Mouse (Mus musculus): ENCODE measurements around the gene Lrba. TPM values are rescaled to one million over a fixed set of nuclear protein-coding genes. Genes with fewer than 3 reads are reported as not detected.

The Lrba gene
- polyA plus RNA-seq, 1 experiment: 5.6 TPM

DNA sequence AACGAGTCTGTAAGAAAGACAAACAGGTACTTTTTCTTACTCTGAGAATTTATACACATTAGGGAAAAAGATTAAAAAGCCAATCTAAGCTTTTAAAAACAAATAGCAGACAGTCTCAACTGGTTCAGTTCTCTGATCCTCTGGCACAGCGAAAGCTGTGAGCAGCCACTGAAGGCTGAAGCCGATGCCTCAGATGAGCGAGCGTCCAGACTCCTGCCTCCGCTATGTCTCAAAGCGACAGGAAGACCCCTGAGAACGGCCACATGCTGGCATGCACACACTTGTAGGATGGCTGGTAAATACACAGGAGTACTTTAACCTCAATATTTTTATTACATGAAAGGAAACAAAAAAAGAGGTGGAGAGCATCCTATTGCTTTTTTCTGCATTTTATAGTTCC lies 535.4 kb downstream of the Lrba start:
- H3K27me3 ChIP-seq (ENCODE audit: control insufficient read depth, insufficient read depth, insufficient read length): no peaks in the 10 kb centered on the region
- no peaks in the 10 kb centered on the region for H3K36me3 ChIP-seq (ENCODE audit: control insufficient read depth, insufficient read depth)
- H3K4me2 ChIP-seq (ENCODE audit: low read depth): no peak overlapping the region
- no peaks in the 10 kb centered on the region for H3K79me2 ChIP-seq (ENCODE audit: control insufficient read depth, insufficient read depth)
- H3ac ChIP-seq (ENCODE audit: control insufficient read depth, insufficient read length): no peak overlapping the region
- no peak for TF ChIP-seq SRF (IDR thresholded peaks at IDR 0.05; ENCODE audit: control insufficient read depth, insufficient read length, low read depth)
- TF ChIP-seq MAX (IDR thresholded peaks at IDR 0.05; ENCODE audit: low read depth): no peak
- TF ChIP-seq CEBPB (IDR thresholded peaks at IDR 0.05; ENCODE audit: insufficient read depth, poor library complexity, severe bottlenecking): no peak
- no peak for TF ChIP-seq MYOG (IDR thresholded peaks at IDR 0.05; ENCODE audit: control insufficient read depth in 1 of 3, insufficient read depth in 1 of 3, insufficient read length in 2 of 3, low read depth in 2 of 3)
- no peak for TF ChIP-seq MYOD1 (IDR thresholded peaks at IDR 0.05; ENCODE audit: control insufficient read depth in 1 of 3, insufficient read length in 2 of 3, low read depth in 2 of 3)
- TF ChIP-seq POLR2A (IDR thresholded peaks at IDR 0.05; ENCODE audit: insufficient read length, low read depth): no peak
- TF ChIP-seq REST (IDR thresholded peaks at IDR 0.05; ENCODE audit: insufficient read depth, insufficient read length): no peak
- TF ChIP-seq POLR2AphosphoS2 (IDR thresholded peaks at IDR 0.05; ENCODE audit: insufficient read length, low read depth): no peak
- no peak for TF ChIP-seq TCF3 (IDR thresholded peaks at IDR 0.05; ENCODE audit: insufficient read length, low read depth)
- TF ChIP-seq USF1 (IDR thresholded peaks at IDR 0.05; ENCODE audit: low read depth): no peak
- no peak for TF ChIP-seq TCF12 (IDR thresholded peaks at IDR 0.05; ENCODE audit: insufficient read depth, poor library complexity, severe bottlenecking)
- TF ChIP-seq E2F4 (IDR thresholded peaks at IDR 0.05; ENCODE audit: insufficient read depth): no peak
- no peak overlapping the region for H3K4me3 ChIP-seq

- no peak overlapping the region for H3K4me2 ChIP-seq (ENCODE audit: low read depth)
- no peak overlapping the region for H3ac ChIP-seq (ENCODE audit: control insufficient read depth, insufficient read length)
- TF ChIP-seq POLR2A (IDR thresholded peaks at IDR 0.05; ENCODE audit: insufficient read length, low read depth) (no peak), POLR2AphosphoS2 (IDR thresholded peaks at IDR 0.05; ENCODE audit: insufficient read length, low read depth) (no peak), CEBPB (IDR thresholded peaks at IDR 0.05; ENCODE audit: insufficient read depth, poor library complexity, severe bottlenecking) (no peak), USF1 (IDR thresholded peaks at IDR 0.05; ENCODE audit: low read depth) (no peak), TCF3 (IDR thresholded peaks at IDR 0.05; ENCODE audit: insufficient read length, low read depth) (no peak), MAX (IDR thresholded peaks at IDR 0.05; ENCODE audit: low read depth) (no peak), TCF12 (IDR thresholded peaks at IDR 0.05; ENCODE audit: insufficient read depth, poor library complexity, severe bottlenecking) (no peak), MYOD1 (IDR thresholded peaks at IDR 0.05; ENCODE audit: control insufficient read depth in 1 of 3, insufficient read length in 2 of 3, low read depth in 2 of 3) (no peak), REST (IDR thresholded peaks at IDR 0.05; ENCODE audit: insufficient read depth, insufficient read length) (no peak), MYOG (IDR thresholded peaks at IDR 0.05; ENCODE audit: control insufficient read depth in 1 of 3, insufficient read depth in 1 of 3, insufficient read length in 2 of 3, low read depth in 2 of 3) (no peak), E2F4 (IDR thresholded peaks at IDR 0.05; ENCODE audit: insufficient read depth) (no peak)
- no peak overlapping the region for H3K4me3 ChIP-seq
- no peaks in the 10 kb centered on the region for H3K27me3 ChIP-seq (ENCODE audit: control insufficient read depth, insufficient read depth, insufficient read length)
- no peaks in the 10 kb centered on the region for H3K79me2 ChIP-seq (ENCODE audit: control insufficient read depth, insufficient read depth)
- no peaks in the 10 kb centered on the region for H3K36me3 ChIP-seq (ENCODE audit: control insufficient read depth, insufficient read depth)
Observed at GRCm38 (mm10) chr3:86760474-86760873, 536.0 kb downstream of the Lrba start.

GRCm38 (mm10) chr3:86761095-86762035 lies 536.9 kb downstream of the Lrba start:
- Histone ChIP-seq H3K4me2 (ENCODE audit: low read depth) (no peak overlapping the region), H3K27me3 (ENCODE audit: control insufficient read depth, insufficient read depth, insufficient read length) (no peaks in the 10 kb centered on the region), H3K36me3 (ENCODE audit: control insufficient read depth, insufficient read depth) (no peaks in the 10 kb centered on the region), H3K4me3 (no peak overlapping the region), H3K79me2 (ENCODE audit: control insufficient read depth, insufficient read depth) (no peaks in the 10 kb centered on the region), H3ac (ENCODE audit: control insufficient read depth, insufficient read length) (no peak overlapping the region)
- TF ChIP-seq MYOD1 (IDR thresholded peaks at IDR 0.05; ENCODE audit: control insufficient read depth in 1 of 3, insufficient read length in 2 of 3, low read depth in 2 of 3) (no peak), TCF12 (IDR thresholded peaks at IDR 0.05; ENCODE audit: insufficient read depth, poor library complexity, severe bottlenecking) (no peak), POLR2AphosphoS2 (IDR thresholded peaks at IDR 0.05; ENCODE audit: insufficient read length, low read depth) (no peak), CEBPB (IDR thresholded peaks at IDR 0.05; ENCODE audit: insufficient read depth, poor library complexity, severe bottlenecking) (no peak), USF1 (IDR thresholded peaks at IDR 0.05; ENCODE audit: low read depth) (no peak), TCF3 (IDR thresholded peaks at IDR 0.05; ENCODE audit: insufficient read length, low read depth) (no peak)

GRCm38 (mm10) chr3:86762036-86762415 lies 537.5 kb downstream of the Lrba start:
- Histone ChIP-seq H3K27me3 (ENCODE audit: control insufficient read depth, insufficient read depth, insufficient read length) (no peaks in the 10 kb centered on the region), H3K79me2 (ENCODE audit: control insufficient read depth, insufficient read depth) (no peaks in the 10 kb centered on the region), H3K4me3 (no peak overlapping the region), H3K4me2 (ENCODE audit: low read depth) (no peak overlapping the region), H3K36me3 (ENCODE audit: control insufficient read depth, insufficient read depth) (no peaks in the 10 kb centered on the region), H3ac (ENCODE audit: control insufficient read depth, insufficient read length) (no peak overlapping the region)
- TF ChIP-seq TCF3 (IDR thresholded peaks at IDR 0.05; ENCODE audit: insufficient read length, low read depth) (no peak), MAX (IDR thresholded peaks at IDR 0.05; ENCODE audit: low read depth) (no peak), MYOG (IDR thresholded peaks at IDR 0.05; ENCODE audit: control insufficient read depth in 1 of 3, insufficient read depth in 1 of 3, insufficient read length in 2 of 3, low read depth in 2 of 3) (no peak), CEBPB (IDR thresholded peaks at IDR 0.05; ENCODE audit: insufficient read depth, poor library complexity, severe bottlenecking) (no peak), USF1 (IDR thresholded peaks at IDR 0.05; ENCODE audit: low read depth) (no peak), POLR2A (IDR thresholded peaks at IDR 0.05; ENCODE audit: insufficient read length, low read depth) (no peak), REST (IDR thresholded peaks at IDR 0.05; ENCODE audit: insufficient read depth, insufficient read length) (no peak), E2F4 (IDR thresholded peaks at IDR 0.05; ENCODE audit: insufficient read depth) (no peak)
